Mouse (Mus musculus): ENCODE measurements around the gene Ankrd33b.

Ankrd33b gene

GRCm38 (mm10) chr15:31368556-31368955 lies 1.0 kb upstream of the Ankrd33b start:
- no peak for DNase-seq (ENCODE audit: low spot score in 2 of 2)

GRCm38 (mm10) chr15:31366596-31367480 lies 688 bp downstream of the Ankrd33b start:
- DNase-seq (ENCODE audit: low spot score in 2 of 2) = no peak

- DNase-seq (ENCODE audit: low spot score in 2 of 2) = no peak
Observed at GRCm38 (mm10) chr15:31365720-31366591, 1.6 kb downstream of the Ankrd33b start.

- DNase-seq (ENCODE audit: low spot score in 2 of 2) = no peak
Observed at GRCm38 (mm10) chr15:31365041-31365719, 2.3 kb downstream of the Ankrd33b start.

GRCm38 (mm10) chr15:31364396-31364795 lies 3.1 kb downstream of the Ankrd33b start:
- no peak for DNase-seq (ENCODE audit: low spot score in 2 of 2)

- no peak for DNase-seq (ENCODE audit: low spot score in 2 of 2)
Observed at GRCm38 (mm10) chr15:31363981-31364361, 3.6 kb downstream of the Ankrd33b start.

- DNase-seq (ENCODE audit: low spot score in 2 of 2) = no peak
Observed at GRCm38 (mm10) chr15:31363241-31363980, 4.1 kb downstream of the Ankrd33b start.

- no peak for DNase-seq (ENCODE audit: low spot score in 2 of 2)
Observed at GRCm38 (mm10) chr15:31361259-31361853, 6.2 kb downstream of the Ankrd33b start.

GRCm38 (mm10) chr15:31360593-31360992 lies 6.9 kb downstream of the Ankrd33b start:
- no peak for DNase-seq (ENCODE audit: low spot score in 2 of 2)

- no peak for DNase-seq (ENCODE audit: low spot score in 2 of 2)
Observed at GRCm38 (mm10) chr15:31359805-31360204, 7.7 kb downstream of the Ankrd33b start.

GRCm38 (mm10) chr15:31352494-31353279 lies 14.8 kb downstream of the Ankrd33b start:
- DNase-seq (ENCODE audit: low spot score in 2 of 2) = no peak

- no peak for DNase-seq (ENCODE audit: low spot score in 2 of 2)
Observed at GRCm38 (mm10) chr15:31349810-31350341, 17.6 kb downstream of the Ankrd33b start.

GRCm38 (mm10) chr15:31349046-31349445 lies 18.5 kb downstream of the Ankrd33b start:
- no peak for DNase-seq (ENCODE audit: low spot score in 2 of 2)

GRCm38 (mm10) chr15:31348241-31348640 lies 19.3 kb downstream of the Ankrd33b start:
- no peak for DNase-seq (ENCODE audit: low spot score in 2 of 2)

- DNase-seq (ENCODE audit: low spot score in 2 of 2) = no peak
Observed at GRCm38 (mm10) chr15:31346508-31346907, 21.0 kb downstream of the Ankrd33b start.

GRCm38 (mm10) chr15:31345366-31345765 lies 22.2 kb downstream of the Ankrd33b start:
- no peak for DNase-seq (ENCODE audit: low spot score in 2 of 2)

GRCm38 (mm10) chr15:31344811-31345211 lies 22.7 kb downstream of the Ankrd33b start:
- no peak for DNase-seq (ENCODE audit: low spot score in 2 of 2)

GRCm38 (mm10) chr15:31343602-31344001 lies 23.9 kb downstream of the Ankrd33b start:
- DNase-seq (ENCODE audit: low spot score in 2 of 2) = no peak

GRCm38 (mm10) chr15:31342496-31342901 lies 25.0 kb downstream of the Ankrd33b start:
- no peak for DNase-seq (ENCODE audit: low spot score in 2 of 2)

GRCm38 (mm10) chr15:31342001-31342400 lies 25.5 kb downstream of the Ankrd33b start:
- no peak for DNase-seq (ENCODE audit: low spot score in 2 of 2)

Measured in frontal cortex, postnatal 14 days (tissue).